Mouse (Mus musculus): ENCODE results near the gene Zfp568.
"Not testable (repeated sequence)": the region's sequence is repeated elsewhere in the genome, so short reads cannot be mapped to it uniquely, and the experiment has no call there.

Gene Zfp568

DNA sequence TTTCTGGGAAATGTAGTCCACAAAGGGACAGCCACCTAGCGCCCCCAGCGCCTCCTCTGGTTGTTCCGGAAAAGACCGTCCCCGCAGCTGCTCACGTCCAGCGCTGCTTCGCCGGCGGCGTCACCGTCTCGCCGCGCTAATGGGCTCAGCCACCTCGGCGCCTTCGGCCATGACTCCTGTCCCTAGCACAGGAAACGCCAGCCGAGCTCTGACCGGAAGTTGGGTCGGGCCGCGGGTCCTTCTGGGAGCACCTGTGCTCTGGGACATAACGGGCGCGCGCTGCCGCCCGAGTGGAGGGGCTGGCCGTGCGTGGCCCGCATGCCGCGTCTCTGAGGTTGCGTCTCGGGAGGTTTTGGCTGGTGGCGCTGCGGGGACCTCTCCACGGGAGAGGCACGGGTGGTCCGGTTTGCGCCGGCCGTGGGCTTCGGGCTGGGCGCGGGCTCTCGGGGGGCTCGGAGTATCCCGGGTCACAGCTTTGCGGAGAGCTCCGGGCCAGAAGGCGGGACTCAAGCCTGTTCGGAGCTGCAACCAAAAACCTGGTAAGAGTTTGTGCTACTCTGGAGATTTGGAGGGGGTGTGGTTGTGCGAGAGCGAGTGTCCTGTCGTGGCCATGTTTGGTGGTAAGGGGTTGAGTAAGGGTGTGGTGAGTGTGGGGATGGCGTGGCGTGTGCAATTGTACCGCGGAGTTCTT lies at the start of gene Zfp568:
Gene Zfp568 (plus strand): TSS at position 266 of the 691 bp plus-strand sequence.
- DNase-seq (ENCODE audit: low spot score), result peak; percentile 80

GRCm38 (mm10) chr7:29938856-29939255 lies 44.9 kb upstream of the Zfp568 start:
- DNase-seq (ENCODE audit: low spot score), result no peak

DNA sequence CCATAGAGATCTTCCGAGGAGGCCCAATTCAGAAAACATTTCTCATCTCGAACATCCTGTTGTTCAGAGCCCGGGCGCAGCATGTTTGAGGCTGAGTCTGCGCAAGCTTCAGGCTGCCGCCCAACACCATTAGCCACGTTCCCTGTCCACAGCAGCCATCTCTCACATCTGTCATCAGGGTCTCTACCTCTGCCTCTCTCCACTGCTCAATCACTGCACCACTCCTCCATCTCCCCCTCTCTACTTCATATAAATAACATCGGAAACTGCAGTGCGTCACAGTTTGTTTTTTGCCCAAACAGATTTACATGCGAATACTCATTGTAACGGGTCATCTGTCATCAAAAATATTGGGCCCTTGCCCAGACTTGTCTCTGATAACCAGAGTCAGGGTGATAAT lies 42.7 kb upstream of the Zfp568 start:
- DNase-seq (ENCODE audit: low spot score), result no peak

DNA sequence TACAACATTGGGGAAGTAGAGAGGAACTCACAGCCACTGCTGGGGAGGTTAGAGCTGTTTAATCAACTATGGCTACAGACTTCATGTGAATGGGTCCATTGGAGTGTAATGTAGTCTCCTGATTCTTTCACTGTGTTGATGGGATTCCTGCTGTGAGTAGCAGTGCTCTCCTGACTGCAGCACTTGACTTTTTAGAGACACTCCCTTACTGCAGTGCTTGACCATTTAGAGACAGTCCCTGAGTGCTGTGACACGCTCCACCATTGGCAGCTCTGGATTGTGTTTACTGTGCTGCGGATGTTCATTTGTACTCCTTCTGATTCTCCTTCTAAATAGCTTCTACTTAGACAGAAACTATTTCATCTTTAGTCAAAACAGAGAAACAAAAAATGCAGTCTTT lies 41.0 kb upstream of the Zfp568 start:
- no peak for DNase-seq (ENCODE audit: low spot score)

DNA sequence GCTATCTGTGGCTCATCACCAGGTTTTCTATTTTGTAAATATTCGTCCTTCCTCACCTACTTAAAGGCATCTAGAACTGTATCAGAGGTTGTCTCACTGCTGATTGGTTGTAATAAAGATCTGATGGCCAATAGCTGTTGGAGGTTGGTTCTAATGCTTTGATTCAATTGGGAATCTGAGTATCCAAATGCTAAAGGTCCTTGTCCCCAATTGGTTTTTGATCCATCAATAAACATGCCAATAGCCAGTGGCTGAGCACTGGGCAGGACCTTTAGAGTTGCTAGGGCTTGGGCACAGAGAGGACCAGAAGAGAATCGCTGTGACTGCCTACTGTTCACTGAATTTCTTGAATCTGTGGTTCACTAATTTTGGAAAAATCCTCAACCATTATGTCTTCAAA lies 40.0 kb upstream of the Zfp568 start:
- no peak for DNase-seq (ENCODE audit: low spot score)

GRCm38 (mm10) chr7:29944201-29944600 lies 39.6 kb upstream of the Zfp568 start:
- no peak for DNase-seq (ENCODE audit: low spot score)

- no peak for DNase-seq (ENCODE audit: low spot score)
Observed at GRCm38 (mm10) chr7:29953086-29953485, 30.7 kb upstream of the Zfp568 start.

DNA sequence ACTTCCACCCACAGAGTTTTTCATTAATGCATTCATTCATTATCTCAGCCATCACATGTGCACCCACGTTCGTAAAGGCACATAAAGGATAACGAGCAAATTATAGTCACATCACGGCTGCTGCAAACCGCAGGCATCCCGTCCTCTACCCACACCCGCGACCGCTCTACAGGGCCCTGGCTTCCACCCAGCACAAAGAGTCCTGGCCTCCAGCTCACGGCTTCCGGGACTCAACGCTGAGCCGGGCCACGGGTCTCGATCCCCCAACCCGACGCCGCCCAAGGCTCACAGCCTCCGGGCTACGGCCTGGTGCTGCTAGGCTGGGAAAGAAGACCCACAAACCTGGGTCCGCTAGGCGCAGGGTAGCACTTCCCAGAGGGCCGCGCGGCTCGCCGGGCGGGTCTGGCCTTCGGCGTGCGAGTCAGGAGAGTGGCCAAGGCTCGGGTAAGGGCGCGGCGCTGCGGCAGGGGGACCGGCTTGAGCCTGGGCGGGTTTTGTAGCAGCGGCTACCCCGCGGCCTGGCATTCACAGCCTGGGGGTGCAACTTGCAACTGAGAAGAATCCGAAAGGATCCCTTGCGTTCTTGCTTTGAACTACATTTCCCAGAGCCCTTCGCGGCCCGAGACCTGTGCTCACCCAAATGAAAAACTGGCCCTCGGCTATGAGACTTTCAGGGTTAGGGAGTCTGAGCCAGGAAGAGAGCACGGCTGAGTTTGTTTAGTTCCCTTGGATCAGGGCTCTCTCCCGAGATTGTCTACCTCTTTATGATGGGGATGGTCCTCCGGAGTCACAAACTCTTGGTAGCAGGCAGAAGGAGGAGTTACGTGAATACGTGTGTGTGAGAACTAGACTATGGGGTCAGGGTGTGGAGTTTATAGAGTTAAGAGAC lies 30.0 kb upstream of the Zfp568 start, which contains the start of gene Zfp74:
Gene Zfp74 (minus strand): TSS at position 577 of the 889 bp plus-strand sequence.
- DNase-seq (ENCODE audit: low spot score), result peak; percentile 33

DNA sequence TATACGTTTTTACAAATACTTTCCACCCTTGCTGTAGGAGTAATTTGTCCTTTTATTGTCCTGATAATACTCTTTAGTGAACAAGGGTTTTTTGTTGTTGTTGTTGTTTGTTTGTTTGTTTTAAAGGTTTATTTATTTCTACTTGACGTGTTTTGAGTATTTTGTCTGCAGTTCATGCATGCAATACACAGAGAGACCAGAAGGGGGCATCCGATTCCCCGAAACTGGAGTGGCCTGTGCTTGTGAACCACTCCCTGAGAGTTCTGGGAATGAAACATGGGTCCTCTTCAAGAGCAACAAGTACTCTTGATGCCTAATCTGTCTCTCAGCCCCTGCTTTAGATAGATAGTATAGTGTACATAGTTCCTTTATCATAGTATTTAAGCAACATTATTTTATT lies 29.0 kb upstream of the Zfp568 start:
- DNase-seq (ENCODE audit: low spot score), result no peak

- no peak for DNase-seq (ENCODE audit: low spot score)
Observed at GRCm38 (mm10) chr7:29956257-29956656, 27.5 kb upstream of the Zfp568 start.

- no peak for DNase-seq (ENCODE audit: low spot score)
Observed at GRCm38 (mm10) chr7:29958125-29958724, 25.5 kb upstream of the Zfp568 start.

DNA sequence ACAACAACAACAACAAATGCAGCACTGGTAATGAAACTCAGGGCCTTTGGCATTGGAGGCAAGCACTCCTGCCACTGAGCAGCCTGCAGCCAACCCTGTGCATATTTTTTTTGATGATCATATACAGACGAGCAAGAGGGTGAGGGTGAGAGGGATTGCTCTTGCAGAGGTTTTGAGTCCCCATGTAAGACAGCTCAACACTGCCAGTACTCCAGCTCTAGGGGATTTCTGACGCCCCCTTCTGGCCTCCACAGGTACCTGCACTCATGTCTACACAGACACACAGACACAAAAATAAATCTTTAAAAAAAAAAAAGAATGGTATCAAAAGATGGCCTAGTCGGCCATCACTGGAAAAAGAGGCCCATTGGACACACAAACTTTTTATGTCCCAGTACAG lies 24.8 kb upstream of the Zfp568 start:
- no peak for DNase-seq (ENCODE audit: low spot score)

- not testable (repeated sequence) for DNase-seq (ENCODE audit: low spot score)
Observed at GRCm38 (mm10) chr7:29965115-29965810, 18.5 kb upstream of the Zfp568 start.

DNA sequence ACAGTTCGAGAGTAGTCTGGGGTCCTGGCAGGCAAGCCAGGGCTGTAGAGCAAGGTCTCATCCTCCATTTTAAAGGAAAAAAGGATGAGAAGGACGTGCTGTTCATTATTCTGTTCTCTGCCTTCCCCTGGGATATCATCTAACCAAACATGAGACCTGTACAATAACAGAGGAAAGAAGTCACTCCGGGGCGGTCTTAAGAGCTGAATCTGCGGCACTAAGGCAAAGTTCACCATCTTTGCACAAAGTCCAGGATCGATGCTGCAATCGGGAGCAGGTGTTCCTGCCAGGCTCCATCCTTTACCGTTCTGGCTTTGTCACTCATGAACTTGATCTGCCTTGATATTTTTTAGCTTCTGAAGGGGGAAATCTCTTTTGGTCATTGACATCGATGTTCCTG lies 13.1 kb upstream of the Zfp568 start:
- DNase-seq (ENCODE audit: low spot score), result no peak

DNA sequence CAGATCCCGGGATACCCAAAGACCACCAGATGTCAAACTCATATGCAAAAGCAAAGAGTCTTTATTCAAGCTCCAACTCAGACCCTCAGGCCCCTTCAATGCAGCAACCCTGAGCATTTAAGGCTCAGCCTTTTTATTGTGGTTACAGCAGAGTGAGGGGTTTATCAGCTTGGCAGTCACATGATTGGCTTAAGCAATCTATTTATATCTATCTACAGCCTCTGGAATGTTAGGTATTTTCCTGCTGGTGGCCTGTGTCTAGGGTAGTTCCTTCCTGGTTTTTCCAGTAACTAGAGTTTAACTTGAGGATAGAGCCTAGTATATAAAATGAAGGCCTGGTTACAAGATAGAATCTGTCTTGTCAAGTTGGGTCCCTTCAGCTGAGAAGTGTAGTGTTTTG lies 3.0 kb upstream of the Zfp568 start:
- no peak for DNase-seq (ENCODE audit: low spot score)

DNA sequence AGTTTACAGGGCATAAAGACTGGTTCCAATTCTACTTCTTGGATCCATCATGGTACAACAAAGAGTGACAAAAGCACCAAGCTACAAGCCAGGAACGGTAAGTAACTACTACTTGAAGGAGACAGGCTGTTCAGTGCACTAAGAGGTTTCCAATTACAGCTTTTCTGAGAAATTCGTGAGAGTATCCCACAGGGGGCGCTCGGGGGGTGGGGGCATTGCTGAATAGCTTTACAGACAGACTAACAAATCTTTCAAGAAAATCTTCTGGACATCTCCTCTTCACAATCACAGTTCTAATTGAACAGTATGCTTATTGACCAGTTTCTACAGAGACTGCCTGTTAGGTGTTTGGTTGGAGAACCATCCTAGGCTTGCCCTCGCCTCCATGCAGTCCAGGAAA lies 2.3 kb upstream of the Zfp568 start:
- no peak for DNase-seq (ENCODE audit: low spot score)

DNA sequence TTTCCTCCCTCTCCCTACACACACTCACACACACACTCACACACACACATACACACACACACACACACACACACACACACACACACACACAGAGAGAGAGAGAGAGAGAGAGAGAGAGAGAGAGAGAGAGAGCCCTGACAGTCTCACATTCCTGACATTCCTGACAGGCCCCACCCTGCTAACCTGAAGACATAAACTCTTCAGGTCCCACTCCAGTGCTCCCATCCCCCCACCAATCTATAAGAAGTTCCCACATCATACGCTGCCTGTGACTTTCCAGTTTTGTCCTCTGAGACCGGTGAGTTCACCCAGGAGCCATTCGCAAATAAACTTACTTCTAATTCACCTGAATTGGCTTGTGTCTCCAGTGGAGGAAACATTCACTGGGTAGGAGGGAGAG lies 1.9 kb upstream of the Zfp568 start:
- DNase-seq (ENCODE audit: low spot score), result no peak

DNA sequence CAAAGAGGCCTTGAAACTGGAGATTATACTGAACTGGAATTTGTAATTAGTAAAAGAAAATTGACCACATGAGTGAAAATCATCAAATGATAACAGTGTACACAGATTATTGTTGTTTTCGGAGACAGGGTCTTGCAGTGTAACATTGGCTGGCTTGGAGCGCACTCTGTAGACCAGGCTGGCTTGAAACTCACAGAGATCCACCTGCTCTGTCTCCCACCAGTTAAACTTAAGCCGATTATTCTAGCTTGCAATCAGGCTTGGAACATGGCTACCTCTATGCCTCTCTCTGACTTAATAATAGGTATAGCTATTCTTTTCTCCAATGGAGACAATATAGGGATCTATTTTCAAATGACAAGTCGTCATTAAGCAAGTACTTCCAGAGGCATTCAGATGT lies 1.4 kb upstream of the Zfp568 start:
- no peak for DNase-seq (ENCODE audit: low spot score)

- no peak for DNase-seq (ENCODE audit: low spot score)
Observed at GRCm38 (mm10) chr7:29982931-29983330, 824 bp upstream of the Zfp568 start.

GRCm38 (mm10) chr7:29983340-29983689 lies 440 bp upstream of the Zfp568 start:
- DNase-seq (ENCODE audit: low spot score), result no peak

GRCm38 (mm10) chr7:29986101-29986500 lies 2.3 kb downstream of the Zfp568 start:
- DNase-seq (ENCODE audit: low spot score), result no peak

GRCm38 (mm10) chr7:29987551-29987950 lies 3.8 kb downstream of the Zfp568 start:
- no peak for DNase-seq (ENCODE audit: low spot score)
